Mouse (Mus musculus): ENCODE results near the gene Kmt5b. TPM values are rescaled to one million over a fixed set of nuclear protein-coding genes. Genes with fewer than 3 reads are reported as not detected.

Gene Kmt5b
- polyA plus RNA-seq (2021; fragmentation: Nextera tagmentation) = 7.1 and 11.4 TPM in 2 replicates
- long read RNA-seq, experiment 1, partial matches to known transcripts = 11 of 17 reads
- long read RNA-seq, experiment 1, other reads (novel, unspliced or antisense) = 6 of 17 reads
- long read RNA-seq, experiment 2, partial matches to known transcripts = 13 of 13 reads
- long read RNA-seq, experiment 2, other reads (novel, unspliced or antisense) = 0 of 13 reads

DNA sequence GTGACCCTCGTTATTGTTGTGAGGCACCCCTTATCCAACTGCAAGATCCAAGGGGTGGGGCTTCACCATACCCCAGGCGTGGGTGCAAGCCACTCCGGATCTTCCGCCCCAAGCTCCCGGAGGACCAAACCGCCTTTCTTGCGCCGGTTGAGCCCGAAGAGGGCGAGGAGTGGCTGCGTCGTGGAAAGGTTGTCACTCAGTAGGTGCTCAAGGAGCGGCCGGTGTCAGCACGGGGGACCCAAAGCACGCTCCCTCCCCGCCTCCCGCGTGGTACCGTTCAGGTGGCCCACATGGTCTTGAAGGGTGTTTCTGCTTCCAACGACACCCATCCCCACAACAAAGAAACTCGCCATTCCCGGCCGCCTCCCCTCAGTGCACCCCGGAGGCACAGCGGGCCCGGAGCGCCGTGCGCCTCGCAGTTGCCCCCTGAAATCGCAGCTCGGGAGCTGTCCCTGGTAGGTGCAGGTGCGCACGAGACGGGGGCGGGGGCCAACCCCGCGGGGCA is at the start of gene Kmt5b:
Gene Kmt5b, plus strand, starts transcription at position 146 of the 505 bp plus-strand sequence.

DNA sequence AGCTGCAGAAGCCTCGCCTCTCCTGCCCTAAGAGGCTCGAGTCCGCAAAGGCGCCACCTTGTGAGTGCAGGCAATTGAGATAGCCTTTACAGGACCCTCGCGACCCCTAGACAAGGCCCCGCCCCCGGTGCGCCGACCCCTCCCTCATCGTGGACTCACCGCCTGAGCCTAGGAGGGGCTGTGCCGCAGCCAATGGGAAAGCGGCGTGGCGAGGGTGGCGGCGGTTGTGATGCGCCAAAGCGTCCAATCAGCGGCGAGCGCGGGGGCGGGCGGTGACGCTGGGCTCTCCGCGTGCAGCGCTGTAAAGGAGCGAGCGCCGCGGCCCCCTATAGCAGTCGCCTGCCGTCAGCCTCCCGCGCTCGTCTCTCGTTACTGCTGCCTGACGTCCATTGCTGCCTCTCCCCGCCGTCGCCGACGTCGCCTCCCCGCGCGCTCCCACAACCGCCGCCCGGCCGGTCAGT is 84.3 kb downstream of the Kmt5b start, which contains the start of gene Chka:
Gene Chka, plus strand, starts transcription at position 272 of the 461 bp plus-strand sequence.

Other genes with a start within 250 kb of the Kmt5b start
- 14.3 and 16.7 TPM in 2 replicates for gene Ppp6r3, start 191.7 kb upstream of the Kmt5b start, polyA plus RNA-seq (2021; fragmentation: Nextera tagmentation)
- gene Lrp5, start 80.9 kb upstream of the Kmt5b start, polyA plus RNA-seq (2021; fragmentation: Nextera tagmentation) = 0.92 and 4.7 TPM in 2 replicates
- 21.8 and 27.5 TPM in 2 replicates for gene 1810055G02Rik, start 59.1 kb upstream of the Kmt5b start, polyA plus RNA-seq (2021; fragmentation: Nextera tagmentation)
- 15.9 and 22.7 TPM in 2 replicates for gene Chka, start 84.4 kb downstream of the Kmt5b start, polyA plus RNA-seq (2021; fragmentation: Nextera tagmentation)
- 3.1 and 3.9 TPM in 2 replicates for gene Tcirg1, start 139.7 kb downstream of the Kmt5b start, polyA plus RNA-seq (2021; fragmentation: Nextera tagmentation)
- 579 and 589 TPM in 2 replicates for gene Ndufs8, start 145.4 kb downstream of the Kmt5b start, polyA plus RNA-seq (2021; fragmentation: Nextera tagmentation)
- gene Aldh3b1, start 162.4 kb downstream of the Kmt5b start, polyA plus RNA-seq (2021; fragmentation: Nextera tagmentation) = 6.4 and 6.9 TPM in 2 replicates
- 20.5 and 23.3 TPM in 2 replicates for gene Unc93b1, start 167.8 kb downstream of the Kmt5b start, polyA plus RNA-seq (2021; fragmentation: Nextera tagmentation)
- 0.13 TPM in 1 of 2 replicates, not detected in the other for gene Aldh3b3, start 191.2 kb downstream of the Kmt5b start, polyA plus RNA-seq (2021; fragmentation: Nextera tagmentation)
- 2.0 and 2.7 TPM in 2 replicates for gene Aldh3b2, start 204.9 kb downstream of the Kmt5b start, polyA plus RNA-seq (2021; fragmentation: Nextera tagmentation)
- 3.2 and 3.9 TPM in 2 replicates for gene Acy3, start 219.1 kb downstream of the Kmt5b start, polyA plus RNA-seq (2021; fragmentation: Nextera tagmentation)
- not detected in 2 replicates for gene Tbx10, start 225.3 kb downstream of the Kmt5b start, polyA plus RNA-seq (2021; fragmentation: Nextera tagmentation)
- gene Nudt8, start 233.2 kb downstream of the Kmt5b start, polyA plus RNA-seq (2021; fragmentation: Nextera tagmentation) = 21.4 and 23.0 TPM in 2 replicates
- 0.13 and 0.21 TPM in 2 replicates for gene Gm49405, start 233.2 kb downstream of the Kmt5b start, polyA plus RNA-seq (2021; fragmentation: Nextera tagmentation)
- 2.1 and 3.3 TPM in 2 replicates for gene Doc2g, start 235.9 kb downstream of the Kmt5b start, polyA plus RNA-seq (2021; fragmentation: Nextera tagmentation)
- gene Ndufv1, start 245.4 kb downstream of the Kmt5b start, polyA plus RNA-seq (2021; fragmentation: Nextera tagmentation) = 400 and 516 TPM in 2 replicates

Measured in left cerebral cortex, adult 6 months (tissue).